Mouse (Mus musculus) cerebellum, adult 8-10 months (tissue): ENCODE measurements around the gene Acsl1.

Experiments
- DNase-seq: peaks from one replicate; pipeline ENCODE4 v3.0.0; 2022

Acsl1 gene

DNA sequence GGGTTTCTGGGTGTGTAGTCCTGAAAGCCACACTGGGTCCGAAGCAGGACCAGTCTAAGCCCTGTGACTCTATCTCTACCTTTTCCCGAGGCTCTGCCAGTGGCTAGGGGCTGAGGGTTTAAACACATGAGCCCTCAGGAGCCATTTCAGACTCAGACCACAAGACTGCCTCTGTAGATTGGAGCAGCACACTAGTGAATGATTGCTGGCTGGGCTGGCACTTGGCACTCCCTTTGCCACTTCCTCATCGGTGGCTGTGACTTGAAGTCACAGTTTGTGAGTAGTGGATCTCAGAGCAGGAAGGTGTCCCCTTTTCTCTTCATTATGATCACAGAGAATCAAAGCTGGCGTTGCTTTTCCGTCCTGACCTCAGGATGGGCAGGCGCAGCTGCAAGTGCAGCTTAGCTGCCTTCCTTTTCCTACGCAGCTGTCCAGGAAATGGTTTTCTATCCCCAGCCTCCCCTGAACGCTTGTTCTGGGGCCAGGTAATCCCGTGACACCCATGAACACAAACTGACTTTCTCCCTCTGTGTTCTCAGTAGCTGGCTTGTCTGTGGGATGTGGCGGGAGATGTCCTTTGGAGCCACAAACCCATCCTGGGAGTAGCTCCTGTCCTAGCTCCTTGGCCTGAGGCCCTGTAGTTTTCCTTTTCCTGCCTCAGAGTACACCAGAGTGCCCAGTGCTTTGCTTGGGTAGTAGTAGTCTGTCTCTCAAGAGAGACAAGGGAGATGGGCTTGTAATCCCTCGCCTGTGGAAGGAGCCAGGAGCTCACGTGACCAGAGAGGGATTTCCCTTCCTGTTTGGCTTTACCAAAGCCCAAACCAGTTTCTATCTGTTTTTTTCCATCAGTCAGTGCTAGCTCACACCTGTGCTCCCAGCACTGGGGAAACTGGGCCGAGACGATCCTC, 37.9 kb downstream of the Acsl1 start:
- DNase-seq: peak; percentile 19

DNA sequence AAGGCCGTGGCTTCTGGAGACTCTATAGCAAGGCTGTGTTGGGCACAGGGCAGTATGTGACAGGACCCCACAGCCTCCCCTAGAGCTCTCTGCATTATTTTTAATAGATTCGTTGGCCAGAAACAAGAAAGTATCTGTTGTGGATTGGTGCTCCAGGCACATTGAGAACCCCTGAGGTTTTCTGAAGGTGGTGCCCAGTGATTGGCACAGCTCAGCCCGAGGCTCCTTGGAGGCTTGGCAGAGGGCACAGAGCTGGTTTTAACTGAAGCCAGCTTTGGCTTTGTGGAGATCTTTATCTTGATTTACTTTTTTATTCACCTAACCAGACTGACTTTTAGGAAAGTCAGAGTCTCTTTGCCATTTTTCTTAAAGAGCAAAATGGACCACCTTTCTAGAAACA, 38.6 kb downstream of the Acsl1 start:
- DNase-seq: no peak

DNA sequence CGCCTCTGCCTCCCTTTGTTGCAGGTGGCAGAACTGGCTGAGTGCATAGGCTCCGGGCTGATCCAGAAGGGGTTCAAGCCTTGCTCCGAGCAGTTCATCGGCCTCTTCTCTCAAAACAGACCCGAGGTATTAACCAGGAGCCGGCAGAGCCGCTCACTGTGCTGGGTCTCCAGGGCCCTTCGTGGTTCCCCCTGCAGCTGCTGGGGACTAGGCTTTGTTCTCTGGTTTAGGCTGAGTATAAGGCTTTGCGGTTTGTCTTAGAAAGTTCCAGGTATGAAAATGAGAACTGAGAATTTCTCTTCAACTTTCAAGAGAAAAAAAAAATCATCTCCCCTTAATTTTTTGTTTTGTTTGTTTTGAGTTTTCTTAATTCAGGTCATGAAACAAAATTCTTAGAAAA, 40.5 kb downstream of the Acsl1 start:
- DNase-seq: no peak

DNA sequence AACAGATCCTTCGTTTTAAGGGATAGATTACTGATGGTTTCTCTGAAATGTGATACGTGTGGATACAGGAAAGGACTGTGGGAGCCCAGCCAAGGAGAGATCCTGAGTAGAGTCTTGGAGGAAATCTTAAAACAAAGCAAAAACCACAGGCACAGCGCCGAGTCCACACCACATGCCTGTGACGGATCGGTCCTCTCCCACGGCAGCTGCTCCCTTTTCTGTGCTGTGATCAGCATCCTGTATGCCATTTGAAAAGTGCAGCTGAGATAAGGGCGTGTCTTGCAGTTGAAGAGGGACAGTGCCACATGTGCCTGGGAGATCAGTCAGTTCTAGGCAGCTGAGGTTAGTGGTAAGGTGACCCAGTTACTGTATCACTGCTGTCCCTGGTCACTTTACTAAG, 41.7 kb downstream of the Acsl1 start:
- DNase-seq: no peak

DNA sequence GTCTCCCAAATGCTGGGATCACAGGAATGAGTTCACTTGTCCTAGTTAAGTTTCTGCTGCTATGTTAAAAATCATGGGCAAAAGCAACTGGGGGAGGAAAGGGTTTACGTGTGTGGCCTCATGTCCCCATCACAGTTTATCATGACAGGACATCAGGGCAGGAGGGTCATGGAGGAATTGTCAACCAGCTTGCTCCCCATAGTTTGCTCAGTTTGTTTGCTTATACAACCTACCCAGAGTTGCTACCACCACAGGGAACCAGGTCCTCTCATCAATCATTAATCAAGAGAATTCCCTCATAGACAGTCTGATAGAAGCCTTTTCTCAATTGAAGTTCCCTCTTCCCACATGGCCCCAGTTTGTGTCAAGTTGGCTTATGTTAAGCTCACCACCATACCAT, 43.2 kb downstream of the Acsl1 start:
- DNase-seq: no peak

DNA sequence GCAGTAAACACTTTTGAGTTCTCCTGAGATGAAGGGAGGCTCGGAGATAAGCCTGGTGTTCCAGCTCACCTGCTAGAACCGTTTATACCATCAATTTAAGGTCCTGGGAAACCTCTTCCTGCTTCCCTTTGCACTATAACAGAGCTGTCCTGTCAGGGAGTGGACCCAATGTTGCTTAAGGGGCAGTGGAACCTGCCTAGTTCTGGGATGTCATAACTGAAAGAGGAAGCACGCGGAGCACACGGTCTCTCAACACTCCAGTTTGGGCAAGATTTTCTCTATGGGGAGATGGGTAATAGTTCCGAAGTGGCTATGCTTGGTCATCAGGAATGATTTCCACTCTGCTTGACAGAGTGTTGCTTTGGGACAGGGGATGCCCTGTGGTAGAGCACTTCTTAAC, 49.8 kb downstream of the Acsl1 start:
- DNase-seq: no peak

DNA sequence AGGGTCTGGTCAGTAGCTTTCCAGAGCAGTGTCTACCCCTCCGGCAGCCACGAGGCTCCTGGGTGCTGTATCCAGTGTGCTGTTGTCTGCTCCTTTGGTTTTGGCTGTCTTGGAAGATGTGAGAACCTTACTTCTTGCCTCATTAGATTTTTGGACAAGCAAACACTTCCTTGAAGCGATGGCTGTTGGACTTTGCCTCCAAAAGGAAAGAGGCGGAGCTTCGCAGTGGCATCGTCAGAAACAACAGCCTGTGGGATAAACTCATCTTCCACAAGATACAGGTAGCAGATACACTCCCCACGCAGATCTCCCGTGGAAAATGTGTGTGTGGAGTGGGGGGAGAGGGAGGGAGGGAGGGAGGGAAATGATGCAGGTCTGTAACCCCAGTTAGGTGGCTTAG, 55.3 kb downstream of the Acsl1 start:
- DNase-seq: no peak

DNA sequence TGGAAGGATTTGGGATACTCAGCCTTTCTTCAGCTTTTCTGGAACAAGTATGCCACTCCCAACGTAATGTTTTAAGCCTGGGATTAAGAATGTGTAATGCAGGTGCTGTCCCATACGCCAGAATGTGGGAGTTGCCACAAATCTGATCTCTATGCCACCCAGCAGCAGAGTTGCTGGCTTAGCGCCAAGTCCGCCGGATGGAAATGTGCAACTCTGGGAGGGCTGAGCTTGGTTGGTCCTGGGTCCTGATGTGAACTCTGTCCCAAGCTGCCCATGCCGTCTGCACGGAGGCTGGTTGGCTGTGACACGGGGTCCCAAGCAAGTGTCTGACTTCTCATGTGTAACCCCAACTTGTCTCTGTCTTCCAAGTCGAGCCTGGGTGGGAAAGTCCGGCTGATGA, 56.0 kb downstream of the Acsl1 start:
- no peak for DNase-seq

DNA sequence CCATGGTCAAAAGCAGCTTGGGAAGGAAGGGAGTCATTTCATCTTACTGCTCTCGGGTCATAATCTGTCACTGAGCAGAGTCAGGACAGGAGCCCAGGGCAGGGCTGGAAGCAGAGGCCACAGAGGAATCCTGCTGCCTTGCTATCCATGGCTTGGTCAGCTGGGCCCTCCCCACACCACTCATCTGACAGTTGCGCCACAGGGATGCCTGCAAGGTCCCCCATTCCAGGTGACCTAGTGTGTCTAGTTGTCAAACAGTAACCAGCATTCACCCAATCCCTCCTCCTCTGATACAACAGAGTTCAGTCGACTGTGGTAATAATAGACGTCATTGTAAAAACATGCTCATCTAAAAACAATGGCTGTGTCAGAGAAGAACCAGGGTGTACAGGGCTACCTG, 58.7 kb downstream of the Acsl1 start:
- DNase-seq: no peak

DNA sequence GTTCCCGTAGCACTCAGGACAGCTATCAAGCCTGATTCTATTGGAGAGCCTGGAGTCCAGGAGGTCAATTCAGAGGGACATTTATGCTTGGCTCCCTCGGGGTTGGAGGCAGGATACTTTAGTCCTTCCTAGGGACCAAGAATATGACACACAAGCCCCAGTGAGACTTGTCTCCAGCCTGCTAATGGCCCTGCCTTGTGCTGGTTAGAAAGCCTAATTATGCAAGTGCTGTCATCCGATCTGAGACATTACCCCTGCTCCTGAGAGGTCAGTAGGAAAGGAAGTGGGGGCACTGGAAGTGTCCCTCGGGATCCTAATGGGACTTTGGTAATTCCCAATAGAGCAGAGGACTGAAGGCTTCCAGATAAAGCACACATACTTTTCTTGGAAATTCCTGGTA, 59.7 kb downstream of the Acsl1 start:
- no peak for DNase-seq

DNA sequence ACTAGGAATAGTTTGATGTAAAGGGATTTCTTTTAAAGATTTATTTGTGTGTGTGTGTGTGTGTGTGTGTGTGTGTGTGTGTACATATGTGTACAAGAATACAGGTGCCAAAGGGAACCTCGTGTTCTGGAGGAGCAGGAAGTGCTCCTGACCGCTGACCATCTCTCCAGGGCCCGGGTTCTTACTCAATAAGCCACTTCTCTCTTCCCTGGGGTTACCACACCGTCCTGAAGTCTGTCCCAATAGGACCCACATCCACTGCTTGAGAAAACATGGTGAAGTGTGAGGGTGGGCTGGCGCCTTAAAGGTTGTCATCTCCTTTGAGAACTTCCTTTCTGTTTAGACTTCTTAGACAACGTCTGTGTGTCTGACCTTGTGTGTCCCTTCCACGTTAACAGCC, 63.1 kb downstream of the Acsl1 start:
- no peak for DNase-seq

DNA sequence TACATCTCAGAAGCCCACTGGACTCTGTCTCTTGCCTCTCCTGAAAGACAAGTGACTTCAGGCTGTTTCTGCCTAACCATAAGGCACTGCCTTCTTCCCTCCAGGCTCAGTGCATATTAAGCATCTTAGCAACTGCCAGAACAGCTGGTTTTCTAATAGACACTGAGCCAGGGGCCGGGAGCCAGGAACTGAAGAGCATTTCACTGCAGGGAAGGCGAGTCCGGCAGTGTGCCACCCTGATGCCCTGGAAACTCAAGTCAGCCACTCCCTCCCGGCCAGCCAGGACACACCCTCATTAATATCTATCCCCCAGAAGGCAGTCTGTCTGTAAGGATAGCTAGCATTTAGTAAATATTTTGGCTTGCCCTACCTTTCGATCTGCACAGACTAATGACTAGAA, 68.9 kb downstream of the Acsl1 start:
- DNase-seq: no peak

DNA sequence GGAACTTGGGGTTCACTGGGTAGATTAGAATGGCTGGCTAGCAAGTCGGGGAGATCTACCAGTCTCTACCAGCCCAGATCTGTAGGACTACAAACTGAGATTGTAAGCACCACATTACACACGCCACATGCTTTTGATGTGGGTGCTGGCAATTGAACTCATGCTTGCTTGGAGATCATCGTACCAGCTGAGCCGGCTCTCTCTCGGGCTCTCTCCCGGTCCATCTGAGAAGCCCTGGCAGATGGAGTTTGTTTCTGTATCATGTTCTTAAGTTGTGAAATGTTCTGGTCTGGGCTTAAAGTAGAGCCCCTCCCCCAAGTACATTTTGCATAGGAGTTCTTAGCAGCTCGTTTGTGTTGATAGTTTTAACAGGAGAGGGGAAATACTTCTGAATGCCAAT, 72.4 kb downstream of the Acsl1 start:
- DNase-seq: no peak

DNA sequence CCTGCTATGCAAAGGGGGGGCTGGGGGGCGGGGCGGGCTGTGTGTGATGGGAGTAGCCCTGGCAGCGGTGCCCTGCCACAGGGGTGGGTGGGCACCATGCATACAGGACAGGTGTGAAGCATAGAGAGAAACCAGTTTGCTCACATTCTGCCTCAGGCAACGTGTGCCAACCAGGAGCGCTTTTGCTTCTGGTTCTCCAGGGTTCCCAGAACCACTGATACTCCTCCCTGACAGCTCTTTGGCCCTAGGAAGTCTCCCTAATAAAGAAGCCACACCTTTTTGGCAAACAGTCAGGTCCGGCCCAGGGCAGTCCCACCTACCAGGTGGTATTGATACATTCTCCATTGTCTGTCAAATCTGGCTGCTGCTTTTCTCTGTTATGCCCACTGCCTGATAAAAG, 72.8 kb downstream of the Acsl1 start:
- no peak for DNase-seq

DNA sequence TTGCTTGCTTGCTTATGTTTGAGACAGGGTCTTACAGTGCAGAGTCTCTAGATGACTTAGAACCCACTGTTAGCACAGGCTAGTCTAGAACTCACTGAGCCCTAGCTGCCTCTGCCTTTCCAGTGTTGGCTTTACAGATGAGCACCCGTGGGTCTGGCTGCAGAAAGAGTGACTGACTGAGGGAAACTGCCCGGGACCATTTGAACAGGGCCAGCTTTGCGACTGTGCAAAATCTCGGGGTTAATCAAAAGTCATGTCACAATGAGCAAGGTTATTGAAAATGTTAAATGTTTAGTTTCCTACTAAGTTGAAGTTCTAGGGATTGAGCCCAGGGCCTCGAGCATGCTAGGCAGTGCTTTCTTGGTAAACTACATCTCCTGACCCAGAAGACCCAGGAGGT, 75.0 kb downstream of the Acsl1 start:
- DNase-seq: no peak

DNA sequence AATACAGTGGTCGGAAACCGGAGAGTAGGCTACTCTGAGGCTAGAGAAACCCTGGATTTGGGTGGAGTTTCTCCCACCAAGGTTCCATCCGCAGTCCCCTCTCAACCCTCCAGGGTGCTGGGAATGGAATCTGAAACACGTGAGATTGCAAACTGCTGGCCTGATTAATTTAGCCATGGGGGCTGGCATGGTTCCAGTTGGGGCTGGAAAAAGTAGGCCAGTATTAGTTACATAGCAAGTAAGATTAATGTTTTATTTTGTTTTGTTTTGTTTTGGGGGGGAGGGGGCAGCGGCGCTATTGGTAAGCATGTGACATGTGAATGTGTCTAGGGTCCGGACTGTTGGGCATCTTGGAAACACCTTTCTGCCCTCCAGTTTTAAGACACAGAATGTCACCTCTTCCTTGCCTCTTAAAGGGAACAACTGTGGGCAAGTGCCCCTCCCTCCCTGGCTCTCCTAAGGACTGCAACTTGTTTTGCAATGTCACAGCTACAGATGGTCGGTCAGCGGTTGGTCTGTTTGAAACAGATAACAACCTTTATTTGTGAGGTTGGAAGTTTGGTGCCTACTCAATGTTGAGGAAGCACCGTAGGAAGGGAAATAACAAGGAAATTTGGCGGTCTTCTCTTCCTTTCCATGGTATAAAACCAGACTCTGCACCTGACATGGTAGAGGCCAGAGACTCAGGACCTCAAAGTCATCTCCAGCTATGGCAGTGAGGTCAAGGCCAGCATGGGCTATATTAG, 75.8 kb downstream of the Acsl1 start:
- no peak for DNase-seq

DNA sequence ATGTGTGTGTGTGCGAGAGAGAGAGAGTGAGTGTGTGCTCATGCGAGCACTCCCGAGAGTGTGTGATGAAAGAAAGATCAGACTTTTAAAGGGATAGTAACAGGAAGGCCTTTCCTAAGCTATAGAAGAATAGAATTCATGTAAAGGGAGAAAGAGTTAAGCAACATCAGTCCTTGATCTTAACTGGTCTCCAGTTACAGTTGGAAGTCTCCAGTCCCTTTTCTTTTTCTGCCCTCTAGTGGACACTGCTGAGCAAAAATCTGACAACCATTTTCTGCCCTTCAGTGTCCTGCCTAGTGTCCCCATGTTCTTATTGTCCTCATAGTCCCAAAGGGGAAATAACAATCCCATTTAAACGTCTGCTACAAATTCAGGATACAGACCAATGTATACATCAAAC, 76.4 kb downstream of the Acsl1 start:
- peak; percentile 23 for DNase-seq

DNA sequence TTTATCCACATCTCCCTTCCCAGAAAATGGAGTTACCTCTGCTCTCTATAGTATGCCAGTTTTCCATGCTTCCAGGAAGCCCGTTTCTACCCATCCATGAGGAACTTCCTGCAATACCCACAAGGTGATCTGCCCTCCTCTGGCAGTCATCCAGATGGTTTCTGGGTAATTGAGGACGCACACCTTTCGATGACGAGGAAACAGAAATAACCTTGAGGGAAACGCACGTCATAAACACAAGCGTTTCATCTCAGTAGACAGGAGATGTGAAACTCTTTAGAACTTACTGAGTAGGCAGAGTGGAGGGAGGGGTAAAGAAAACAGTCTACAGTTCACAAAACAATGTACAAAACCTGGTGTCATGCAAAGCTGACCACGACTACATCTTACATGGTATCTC, 79.2 kb downstream of the Acsl1 start:
- no peak for DNase-seq

DNA sequence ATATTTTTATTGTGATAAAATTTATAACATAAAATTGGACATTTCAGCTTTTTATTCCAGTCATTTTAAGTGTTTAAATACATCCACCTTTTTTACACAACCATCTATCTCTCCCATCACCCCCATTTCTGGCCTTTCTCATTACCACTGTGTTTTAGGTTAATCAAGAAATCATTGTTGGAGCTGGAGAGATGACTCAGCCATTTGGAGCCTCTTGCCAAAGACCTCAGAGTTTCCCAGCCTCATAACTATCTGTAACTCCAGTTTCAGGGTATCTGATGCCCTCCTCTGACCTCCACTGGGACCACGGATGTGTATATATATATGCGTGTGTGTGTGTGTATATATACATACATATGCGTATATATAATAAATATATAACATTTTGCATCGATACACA, 80.2 kb downstream of the Acsl1 start:
- peak; percentile 16 for DNase-seq

DNA sequence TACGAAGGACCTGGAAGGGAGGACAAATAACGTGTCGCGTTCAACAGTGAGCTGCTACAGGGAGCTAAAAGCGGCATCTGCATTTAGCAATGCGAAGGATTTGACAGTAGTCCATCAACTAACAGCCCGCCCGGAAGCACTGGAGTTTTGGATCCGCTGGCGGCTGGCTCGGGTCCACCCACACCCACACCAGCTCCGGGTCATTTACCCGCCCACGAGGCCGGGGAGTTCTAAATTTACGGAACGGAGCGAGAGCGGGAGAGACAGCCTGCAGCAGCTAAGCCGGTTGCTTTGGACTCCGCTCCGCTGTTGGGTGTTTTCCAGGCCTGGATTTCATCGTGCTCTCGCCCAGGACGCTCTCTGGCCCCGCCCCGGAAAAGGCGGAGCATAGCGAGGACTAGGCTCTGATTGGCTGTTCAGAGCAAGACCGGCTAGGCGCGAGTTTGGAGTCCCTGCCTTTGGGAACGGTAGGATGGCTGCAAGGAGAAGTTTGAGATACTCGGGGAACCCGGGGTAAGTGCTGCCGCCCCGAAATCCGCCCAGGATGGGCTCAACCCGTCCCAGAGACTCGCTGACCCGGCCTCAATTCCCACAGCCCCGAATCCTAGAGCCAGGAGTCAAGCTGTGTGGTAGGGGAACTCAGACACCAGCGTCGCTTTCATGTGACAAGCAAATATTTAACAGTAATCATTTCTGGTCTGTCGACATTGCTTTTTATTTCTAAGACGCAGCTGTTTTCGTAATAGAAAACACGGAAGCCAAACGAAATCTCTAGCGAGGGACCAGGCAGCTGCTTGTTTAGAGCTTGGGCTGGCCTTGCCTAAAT, 81.0 kb downstream of the Acsl1 start, which contains the start of gene Cenpu:
Gene Cenpu (plus strand): TSS at position 414 of the 826 bp plus-strand sequence.
- peak; percentile 100 for DNase-seq

DNA sequence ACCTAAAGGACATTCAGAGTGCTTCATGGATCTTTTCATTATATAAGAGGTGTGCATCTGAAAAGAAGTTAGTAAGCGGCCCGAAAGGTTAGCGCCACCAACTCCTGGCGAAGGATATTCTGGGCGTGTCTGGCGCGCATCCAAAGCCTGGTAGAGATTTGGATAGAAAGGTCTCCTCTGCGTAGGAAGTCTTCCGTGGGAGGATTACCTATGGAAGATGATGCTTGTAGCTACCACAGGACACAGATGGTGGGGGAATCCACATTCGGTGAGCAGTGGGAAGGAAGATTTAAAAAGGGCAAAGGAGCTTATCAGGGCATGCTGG, 81.6 kb downstream of the Acsl1 start:
- peak; percentile 31 for DNase-seq

DNA sequence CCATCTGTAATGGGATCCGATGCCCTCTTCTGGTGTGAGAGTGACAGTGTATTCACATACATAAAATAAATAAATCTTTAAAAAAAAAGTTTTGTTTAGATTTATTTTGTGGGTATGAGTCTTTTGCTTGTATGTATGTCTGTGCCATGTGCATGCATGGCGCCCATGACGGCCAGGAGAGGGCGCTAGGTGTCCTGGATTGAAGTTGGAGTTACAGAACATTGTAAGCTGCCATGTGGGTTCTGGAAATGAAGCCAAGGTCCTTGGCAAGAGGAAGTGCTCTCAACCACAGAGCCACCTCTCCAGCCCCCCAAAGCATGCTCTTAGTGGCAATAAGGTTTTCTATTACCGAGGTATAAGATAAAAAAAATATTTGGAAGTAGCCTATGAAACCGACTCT, 88.6 kb downstream of the Acsl1 start:
- no peak for DNase-seq

DNA sequence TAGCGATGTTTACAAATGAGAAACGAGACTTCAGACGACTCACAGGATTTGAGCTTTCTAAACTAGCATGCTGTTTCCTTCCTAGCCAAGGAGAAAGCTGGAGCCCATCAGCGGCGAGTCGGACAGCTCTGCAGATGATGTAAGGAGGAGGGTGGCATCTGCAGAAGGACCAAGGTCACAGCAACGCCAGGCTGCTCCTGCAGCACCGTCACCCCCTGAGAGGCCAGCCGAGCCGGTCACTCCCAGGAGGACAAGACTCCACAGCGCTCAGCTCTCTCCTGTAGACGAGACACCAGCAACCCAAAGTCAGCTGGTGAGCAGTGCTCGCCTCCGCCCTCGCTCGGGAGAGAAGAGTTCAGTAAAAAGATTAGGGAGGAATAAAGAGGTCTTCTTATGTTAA, 91.5 kb downstream of the Acsl1 start:
- DNase-seq: no peak
